Mouse (Mus musculus): ENCODE data around the gene 1700109H08Rik. TPM values are rescaled to one million over a fixed set of nuclear protein-coding genes. Genes with fewer than 3 reads are reported as not detected.
"Not testable (repeated sequence)": the region's sequence is repeated elsewhere in the genome, so short reads cannot be mapped to it uniquely, and the experiment has no call there.

Gene 1700109H08Rik
- 1 to 10 TPM; 2.0 to 3.1 TPM for total RNA-seq (2021)
- 1.3 and 2.4 TPM in 2 replicates for polyA plus RNA-seq (2012; rRNA removed)
- long read RNA-seq, result 0 reads

DNA sequence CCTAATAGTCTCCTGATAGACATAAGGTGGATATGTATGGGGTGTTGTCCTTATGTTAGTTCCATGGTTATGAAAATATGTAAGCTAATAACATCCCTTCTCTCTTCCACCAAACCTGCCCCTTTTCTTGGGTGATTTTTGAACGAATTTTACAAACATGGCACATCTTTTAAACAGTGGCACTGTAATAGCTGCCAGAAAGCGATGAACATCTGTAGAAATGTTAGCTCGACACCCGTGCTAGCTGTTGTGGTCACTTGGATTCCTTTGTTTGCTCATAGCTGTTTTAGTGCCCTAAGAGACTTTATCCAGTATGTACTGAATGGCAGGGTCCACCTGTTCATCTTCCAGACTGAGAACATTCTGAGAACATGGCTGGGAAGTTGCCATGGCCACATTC is at the start of gene 1700109H08Rik:
1700109H08Rik (plus strand) TSS at position 301 of the 400 bp plus-strand sequence.
- no peak within 1 kb of the TSS for H3K9ac ChIP-seq (ENCODE audit: low read depth, low read length)
- TF ChIP-seq POLR2A (IDR thresholded peaks at IDR 0.05; ENCODE audit: insufficient read depth, low read depth, low read length) (no peak), CTCF (IDR thresholded peaks at IDR 0.05) (no peak), EP300 (IDR thresholded peaks at IDR 0.05; ENCODE audit: insufficient read depth, low read depth, low read length) (no peak)
- H3K4me1 ChIP-seq (ENCODE audit: control insufficient read depth, insufficient read depth, low read length), result no peaks in the 10 kb centered on the region
- no peak for DNase-seq
- 99% methylated on average over 4 of the region's 4 CpGs for WGBS
- no peak within 1 kb of the TSS for H3K4me3 ChIP-seq
- no peak within 1 kb of the TSS for H3K27ac ChIP-seq
- H3K79me2 ChIP-seq (replicated peaks; ENCODE audit: control insufficient read depth, insufficient read depth, low read length), result no peaks in the 10 kb centered on the region
- no peaks in the 10 kb centered on the region; the same call in 1 of the 2 replicates for H3K36me3 ChIP-seq (ENCODE audit: control insufficient read depth, insufficient read depth, low read length)
- no peaks in the 10 kb centered on the region for H3K27me3 ChIP-seq (ENCODE audit: control insufficient read depth, insufficient read depth, low read length)
- intact Hi-C loops (cut with DNase I), result no loop called here

DNA sequence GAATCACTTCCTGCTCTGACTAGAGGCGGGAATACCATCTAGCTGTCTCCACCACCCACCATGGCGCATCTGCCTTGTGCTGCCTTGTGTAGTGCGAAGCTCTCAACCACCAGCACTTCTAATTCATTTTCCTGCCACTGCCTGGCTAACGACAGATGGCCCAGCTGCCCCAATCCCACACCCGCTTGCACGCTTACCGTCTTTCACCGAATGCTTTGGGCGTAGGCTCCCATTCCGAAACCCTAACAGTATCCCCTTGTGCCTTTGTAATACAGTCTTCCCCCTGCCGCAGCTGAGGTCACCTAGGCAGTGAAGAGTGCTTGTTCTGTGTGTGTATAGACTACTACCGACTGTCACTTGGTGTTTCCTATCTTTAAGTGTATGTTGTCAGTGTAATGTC is 49.6 kb upstream of the 1700109H08Rik start:
- Histone ChIP-seq H3K4me3 (no peak overlapping the region), H3K27me3 (ENCODE audit: control insufficient read depth, insufficient read depth, low read length) (no peaks in the 10 kb centered on the region), H3K27ac (no peak overlapping the region), H3K79me2 (replicated peaks; ENCODE audit: control insufficient read depth, insufficient read depth, low read length) (no peaks in the 10 kb centered on the region), H3K36me3 (ENCODE audit: control insufficient read depth, insufficient read depth, low read length) (no peaks in the 10 kb centered on the region), H3K4me1 (ENCODE audit: control insufficient read depth, insufficient read depth, low read length) (no peaks in the 10 kb centered on the region), H3K9ac (ENCODE audit: low read depth, low read length) (no peak overlapping the region)
- intact Hi-C loops (cut with DNase I), result no loop called here
- 85% methylated on average over 12 of the region's 12 CpGs for WGBS
- no peak for DNase-seq
- no peak for TF ChIP-seq POLR2A (IDR thresholded peaks at IDR 0.05; ENCODE audit: insufficient read depth, low read depth, low read length)
- TF ChIP-seq CTCF (IDR thresholded peaks at IDR 0.05), result no peak
- no peak for TF ChIP-seq EP300 (IDR thresholded peaks at IDR 0.05; ENCODE audit: insufficient read depth, low read depth, low read length)

DNA sequence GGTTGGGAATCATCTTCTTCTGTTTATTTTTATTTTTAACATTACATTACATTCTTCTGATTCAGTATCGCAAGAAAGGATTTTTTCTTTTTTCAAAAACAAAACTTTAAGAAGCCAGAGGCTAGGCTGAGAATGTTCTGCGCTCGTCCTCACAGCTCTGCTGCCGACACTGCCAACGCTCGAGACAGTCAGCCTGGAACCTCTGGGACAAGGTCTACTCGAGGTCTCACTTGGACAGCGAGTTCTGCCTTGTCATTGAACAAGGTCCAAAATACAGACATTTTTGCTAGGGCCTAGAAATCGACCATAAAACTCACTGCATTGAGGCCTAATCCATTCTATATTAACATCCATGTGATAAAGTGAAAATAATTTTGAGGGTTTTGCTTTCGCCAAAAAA is 48.5 kb upstream of the 1700109H08Rik start:
- WGBS, result 86% methylated on average over 10 of the region's 10 CpGs
- H3K9ac ChIP-seq (ENCODE audit: low read depth, low read length), result no peak overlapping the region
- H3K27ac ChIP-seq, result no peak overlapping the region
- H3K36me3 ChIP-seq (ENCODE audit: control insufficient read depth, insufficient read depth, low read length), result no peaks in the 10 kb centered on the region
- no peak overlapping the region for H3K4me3 ChIP-seq
- no peak for TF ChIP-seq EP300 (IDR thresholded peaks at IDR 0.05; ENCODE audit: insufficient read depth, low read depth, low read length)
- no peak for TF ChIP-seq CTCF (IDR thresholded peaks at IDR 0.05)
- no peak for TF ChIP-seq POLR2A (IDR thresholded peaks at IDR 0.05; ENCODE audit: insufficient read depth, low read depth, low read length)
- no peak for DNase-seq
- H3K4me1 ChIP-seq (ENCODE audit: control insufficient read depth, insufficient read depth, low read length), result no peaks in the 10 kb centered on the region
- intact Hi-C loops (cut with DNase I), result no loop called here
- no peaks in the 10 kb centered on the region for H3K79me2 ChIP-seq (replicated peaks; ENCODE audit: control insufficient read depth, insufficient read depth, low read length)
- no peaks in the 10 kb centered on the region for H3K27me3 ChIP-seq (ENCODE audit: control insufficient read depth, insufficient read depth, low read length)

DNA sequence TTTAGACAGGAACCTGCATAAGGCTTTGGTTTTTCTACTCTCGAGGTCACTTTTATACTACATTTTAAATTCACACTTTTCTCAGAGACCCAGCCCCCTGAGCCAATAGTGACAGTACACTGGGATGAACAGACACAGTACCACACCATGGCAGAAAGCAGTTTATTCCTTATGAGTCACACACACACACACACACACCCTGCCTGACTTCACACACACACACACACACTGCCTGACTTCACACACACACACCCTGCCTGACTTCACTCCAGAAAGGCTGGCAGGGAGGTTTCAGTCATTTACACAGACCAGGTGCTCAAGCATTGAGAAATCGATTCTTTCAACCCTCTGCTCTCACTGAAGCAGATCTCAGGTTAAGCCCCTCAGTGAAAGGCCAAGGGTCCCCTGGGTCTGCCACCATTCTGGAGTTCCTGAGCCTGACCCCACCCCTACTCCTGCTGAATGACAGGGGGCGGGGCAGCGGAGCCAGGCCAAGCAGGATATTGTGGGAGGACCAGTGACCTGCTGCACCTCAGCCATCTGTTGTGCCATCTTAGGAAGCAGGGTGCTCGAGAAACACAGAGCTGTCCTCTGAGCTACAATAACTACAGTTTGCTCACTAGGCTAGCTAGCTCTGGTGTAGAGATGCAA is 44.2 kb upstream of the 1700109H08Rik start:
- 57% methylated on average over 5 of the region's 5 CpGs for WGBS
- no peak overlapping the region for H3K9ac ChIP-seq (ENCODE audit: low read depth, low read length)
- H3K4me3 ChIP-seq, result no peak overlapping the region
- TF ChIP-seq EP300 (IDR thresholded peaks at IDR 0.05; ENCODE audit: insufficient read depth, low read depth, low read length) (no peak), POLR2A (IDR thresholded peaks at IDR 0.05; ENCODE audit: insufficient read depth, low read depth, low read length) (no peak), CTCF (IDR thresholded peaks at IDR 0.05) (no peak)
- no peaks in the 10 kb centered on the region for H3K27me3 ChIP-seq (ENCODE audit: control insufficient read depth, insufficient read depth, low read length)
- no peaks in the 10 kb centered on the region for H3K79me2 ChIP-seq (replicated peaks; ENCODE audit: control insufficient read depth, insufficient read depth, low read length)
- no peaks in the 10 kb centered on the region for H3K4me1 ChIP-seq (ENCODE audit: control insufficient read depth, insufficient read depth, low read length)
- no peak for DNase-seq
- no peak overlapping the region for H3K27ac ChIP-seq
- H3K36me3 ChIP-seq (ENCODE audit: control insufficient read depth, insufficient read depth, low read length), result no peaks in the 10 kb centered on the region
- intact Hi-C loops (cut with DNase I), result no loop called here

DNA sequence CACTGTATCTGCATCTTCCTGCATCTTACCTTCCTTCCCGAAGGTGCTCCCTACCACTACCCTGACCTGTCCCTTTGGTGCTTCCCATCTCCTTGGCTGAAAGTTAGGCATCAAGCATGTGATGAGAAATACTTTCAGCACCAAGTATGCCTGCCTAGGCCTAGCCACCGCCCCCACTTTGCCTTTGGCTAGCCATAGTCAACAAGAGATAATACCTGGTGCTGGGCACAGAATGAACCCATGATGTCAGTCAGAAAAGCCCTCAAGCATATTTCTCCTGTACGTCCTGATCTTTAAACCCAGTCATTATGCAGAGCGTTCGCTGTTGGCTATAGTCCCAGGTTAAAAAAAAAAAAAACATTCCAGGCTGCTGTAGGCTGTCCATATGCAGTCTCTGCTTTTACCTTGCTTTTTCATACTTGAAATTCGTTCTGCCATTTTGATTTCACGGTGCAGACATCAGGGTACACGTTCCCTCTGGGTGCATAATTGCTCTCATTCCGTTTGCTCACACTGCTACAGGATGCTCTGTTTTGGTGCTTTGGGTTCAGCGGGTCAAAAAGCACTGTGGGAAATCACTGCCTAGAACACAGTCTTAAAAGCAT is 41.7 kb upstream of the 1700109H08Rik start:
- intact Hi-C loops (cut with DNase I), result no loop called here
- WGBS, result 81% methylated on average over 10 of the region's 10 CpGs
- Histone ChIP-seq H3K27me3 (ENCODE audit: control insufficient read depth, insufficient read depth, low read length) (no peaks in the 10 kb centered on the region), H3K4me3 (no peak overlapping the region), H3K9ac (ENCODE audit: low read depth, low read length) (no peak overlapping the region), H3K79me2 (replicated peaks; ENCODE audit: control insufficient read depth, insufficient read depth, low read length) (no peaks in the 10 kb centered on the region), H3K36me3 (ENCODE audit: control insufficient read depth, insufficient read depth, low read length) (no peaks in the 10 kb centered on the region), H3K27ac (no peak overlapping the region), H3K4me1 (ENCODE audit: control insufficient read depth, insufficient read depth, low read length) (no peaks in the 10 kb centered on the region)
- TF ChIP-seq CTCF (IDR thresholded peaks at IDR 0.05) (no peak), EP300 (IDR thresholded peaks at IDR 0.05; ENCODE audit: insufficient read depth, low read depth, low read length) (no peak), POLR2A (IDR thresholded peaks at IDR 0.05; ENCODE audit: insufficient read depth, low read depth, low read length) (no peak)
- DNase-seq, result no peak

DNA sequence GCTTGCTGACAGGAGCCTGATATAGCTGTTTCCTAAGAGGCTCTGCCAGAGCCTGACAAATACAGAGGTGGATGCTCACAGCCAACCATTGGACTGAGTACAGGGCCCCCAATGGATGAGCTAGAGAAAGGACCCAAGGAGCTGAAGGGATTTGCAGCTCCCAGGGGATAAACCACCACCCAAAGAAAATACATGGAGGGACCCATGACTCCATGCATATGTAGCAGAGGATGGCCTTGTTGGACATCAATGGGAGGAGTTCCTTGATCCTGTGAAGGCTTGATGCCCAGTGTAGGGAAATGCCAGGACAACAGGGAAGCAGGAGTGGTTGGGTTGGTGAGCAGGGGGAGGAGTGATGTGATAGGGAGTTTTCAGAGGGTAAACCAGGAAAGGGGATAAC is 39.3 kb upstream of the 1700109H08Rik start:
- intact Hi-C loops (cut with DNase I); H3K4me3 ChIP-seq; H3K9ac ChIP-seq (ENCODE audit: low read depth, low read length); H3K79me2 ChIP-seq (replicated peaks; ENCODE audit: control insufficient read depth, insufficient read depth, low read length); H3K36me3 ChIP-seq (ENCODE audit: control insufficient read depth, insufficient read depth, low read length); H3K27ac ChIP-seq; H3K4me1 ChIP-seq (ENCODE audit: control insufficient read depth, insufficient read depth, low read length); H3K27me3 ChIP-seq (ENCODE audit: control insufficient read depth, insufficient read depth, low read length); DNase-seq: not testable (repeated sequence)
